Mouse (Mus musculus): ENCODE measurements around the gene Catip. TPM values are rescaled to one million over a fixed set of nuclear protein-coding genes. Genes with fewer than 3 reads are reported as not detected.

The Catip gene
- total RNA-seq, 2 experiments from 2014 or later = 0.37 TPM; not detected in 1

- peak; percentile 9 for ATAC-seq (replicated peaks; ENCODE audit: poor library complexity)
These were observed 34.7 kb downstream of the Catip start for GRCm38 (mm10) chr1:74396456-74397222.

- ATAC-seq (replicated peaks; ENCODE audit: poor library complexity) = peak; percentile 78
These were observed 35.5 kb downstream of the Catip start for GRCm38 (mm10) chr1:74397268-74397918.

- ATAC-seq (replicated peaks; ENCODE audit: poor library complexity) = peak; percentile 60
These were observed 36.1 kb downstream of the Catip start for GRCm38 (mm10) chr1:74397919-74398451.

- no peak for ATAC-seq (replicated peaks; ENCODE audit: poor library complexity)
These were observed 38.6 kb downstream of the Catip start for GRCm38 (mm10) chr1:74400531-74400930.

- ATAC-seq (replicated peaks; ENCODE audit: poor library complexity) = no peak
These were observed 39.3 kb downstream of the Catip start for GRCm38 (mm10) chr1:74401015-74401702.

- no peak for ATAC-seq (replicated peaks; ENCODE audit: poor library complexity)
These were observed 42.3 kb downstream of the Catip start for GRCm38 (mm10) chr1:74404206-74404605.

- no peak for ATAC-seq (replicated peaks; ENCODE audit: poor library complexity)
These were observed 46.9 kb downstream of the Catip start, which contains the start of gene Vil1 for GRCm38 (mm10) chr1:74408589-74409504. Gene Vil1, plus strand, starts transcription at chr1:74409376.

- no peak for ATAC-seq (replicated peaks; ENCODE audit: poor library complexity)
These were observed 49.9 kb downstream of the Catip start for GRCm38 (mm10) chr1:74411753-74412325.

GRCm38 (mm10) chr1:74412711-74413110, 50.8 kb downstream of the Catip start:
- no peak for ATAC-seq (replicated peaks; ENCODE audit: poor library complexity)

- ATAC-seq (replicated peaks; ENCODE audit: poor library complexity) = peak; percentile 99
These were observed 53.2 kb downstream of the Catip start for GRCm38 (mm10) chr1:74415143-74415542.

Other genes starting within 250 kb of the Catip start
- 12.4 and 15.4 TPM in 2 replicates for gene Tns1, start 237.7 kb upstream of the Catip start, total RNA-seq (2015)
- 3.1 and 9.7 TPM in 2 replicates for gene Tns1, start 237.7 kb upstream of the Catip start, total RNA-seq (2017)
- gene Rufy4, start 236.6 kb upstream of the Catip start, total RNA-seq (2015) = 0.37 and 0.72 TPM in 2 replicates
- gene Rufy4, start 236.6 kb upstream of the Catip start, total RNA-seq (2017) = 0.54 and 0.68 TPM in 2 replicates
- gene Cxcr2, start 208.1 kb upstream of the Catip start, total RNA-seq (2015) = 5.3 and 9.3 TPM in 2 replicates
- gene Cxcr2, start 208.1 kb upstream of the Catip start, total RNA-seq (2017) = 9.5 and 10.7 TPM in 2 replicates
- not detected in 2 replicates for gene Cxcr1, start 167.5 kb upstream of the Catip start, total RNA-seq (2015)
- not detected in 2 replicates for gene Cxcr1, start 167.5 kb upstream of the Catip start, total RNA-seq (2017)
- gene Arpc2, start 126.0 kb upstream of the Catip start, total RNA-seq (2015) = 802 and 912 TPM in 2 replicates
- gene Arpc2, start 126.0 kb upstream of the Catip start, total RNA-seq (2017) = 414 and 435 TPM in 2 replicates
- 0.12 TPM in 1 of 2 replicates, not detected in the other for gene Gpbar1, start 83.6 kb upstream of the Catip start, total RNA-seq (2015)
- not detected in 2 replicates for gene Gpbar1, start 83.6 kb upstream of the Catip start, total RNA-seq (2017)
- 45.3 and 49.7 TPM in 2 replicates for gene Aamp, start 77.4 kb upstream of the Catip start, total RNA-seq (2015)
- gene Aamp, start 77.4 kb upstream of the Catip start, total RNA-seq (2017) = 98.1 and 104 TPM in 2 replicates
- 29.8 and 32.4 TPM in 2 replicates for gene Pnkd, start 77.2 kb upstream of the Catip start, total RNA-seq (2015)
- 11.2 and 21.6 TPM in 2 replicates for gene Pnkd, start 77.2 kb upstream of the Catip start, total RNA-seq (2017)
- 13.6 and 13.8 TPM in 2 replicates for gene Tmbim1, start 56.5 kb upstream of the Catip start, total RNA-seq (2015)
- gene Tmbim1, start 56.5 kb upstream of the Catip start, total RNA-seq (2017) = 14.0 and 18.4 TPM in 2 replicates
- gene Slc11a1, start 13.1 kb downstream of the Catip start, total RNA-seq (2015) = 2.1 and 3.8 TPM in 2 replicates
- 0.95 and 1.7 TPM in 2 replicates for gene Slc11a1, start 13.1 kb downstream of the Catip start, total RNA-seq (2017)
- gene Ctdsp1, start 29.4 kb downstream of the Catip start, total RNA-seq (2015) = 79.1 and 89.1 TPM in 2 replicates
- 33.0 and 33.2 TPM in 2 replicates for gene Ctdsp1, start 29.4 kb downstream of the Catip start, total RNA-seq (2017)
- not detected in 2 replicates for gene Vil1, start 47.3 kb downstream of the Catip start, total RNA-seq (2015)
- gene Vil1, start 47.3 kb downstream of the Catip start, total RNA-seq (2017) = not detected in 2 replicates
- 58.9 and 65.3 TPM in 2 replicates for gene Cnot9, start 143.9 kb downstream of the Catip start, total RNA-seq (2015)
- gene Cnot9, start 143.9 kb downstream of the Catip start, total RNA-seq (2017) = 70.1 and 87.8 TPM in 2 replicates
- gene Plcd4, start 180.8 kb downstream of the Catip start, total RNA-seq (2015) = not detected in 2 replicates
- gene Plcd4, start 180.8 kb downstream of the Catip start, total RNA-seq (2017) = not detected in 2 replicates
- 27.7 and 29.5 TPM in 2 replicates for gene Usp37, start 182.2 kb downstream of the Catip start, total RNA-seq (2015)
- 30.5 and 42.6 TPM in 2 replicates for gene Usp37, start 182.2 kb downstream of the Catip start, total RNA-seq (2017)
- gene Zfp142, start 226.1 kb downstream of the Catip start, total RNA-seq (2015) = 16.6 and 17.9 TPM in 2 replicates
- 7.1 and 8.4 TPM in 2 replicates for gene Zfp142, start 226.1 kb downstream of the Catip start, total RNA-seq (2017)
- gene Bcs1l, start 226.2 kb downstream of the Catip start, total RNA-seq (2015) = 18.4 and 28.7 TPM in 2 replicates
- gene Bcs1l, start 226.2 kb downstream of the Catip start, total RNA-seq (2017) = 22.7 and 28.0 TPM in 2 replicates
- 16.3 and 16.7 TPM in 2 replicates for gene Rnf25, start 239.3 kb downstream of the Catip start, total RNA-seq (2015)
- gene Rnf25, start 239.3 kb downstream of the Catip start, total RNA-seq (2017) = 24.3 and 43.2 TPM in 2 replicates
- gene Stk36, start 239.3 kb downstream of the Catip start, total RNA-seq (2015) = 0.32 TPM in 1 of 2 replicates, not detected in the other
- gene Stk36, start 239.3 kb downstream of the Catip start, total RNA-seq (2017) = not detected in 2 replicates

Measured in megakaryocyte progenitor cell, adult 5-6 weeks (primary cell).